Mouse (Mus musculus) CH12.LX (cell line): Measurements from ENCODE around the gene Sgms1. TPM values are rescaled to one million over a fixed set of nuclear protein-coding genes. Genes with fewer than 3 reads are reported as not detected.

Experiments used
- DNase-seq: peaks from one replicate; pipeline ENCODE4 v3.0.0-alpha.2; 2013; ENCODE audit errors: extremely low read depth
- H3K27ac ChIP-seq: 2 replicates; pipeline ENCODE4 v1.5.1; 2012; ENCODE audit warnings: low read depth, mild to moderate bottlenecking, control low read depth, moderate library complexity; ENCODE audit not compliant: insufficient read depth
- H3K27me3 ChIP-seq: replicated peaks from 2 replicates; pipeline ENCODE3; 2012; ENCODE audit warnings: inconsistent platforms
- H3K36me3 ChIP-seq, 2 experiments: replicated peaks in 1 of 2; 2 replicates each; pipeline versions ENCODE3 to v1.6.1; 2012; ENCODE audit warnings: inconsistent platforms in 1 of 2, low read length in 1 of 2, mild to moderate bottlenecking in 1 of 2, mixed read lengths in 1 of 2, moderate library complexity in 1 of 2; ENCODE audit not compliant: control insufficient read depth in 1 of 2, insufficient read depth in 1 of 2
- H3K4me1 ChIP-seq, 2 experiments: 2 replicates each; pipeline ENCODE4 v1.6.1; 2012; ENCODE audit warnings: inconsistent platforms in 1 of 2, moderate library complexity in 1 of 2; ENCODE audit not compliant: insufficient read depth in 2 of 2, control insufficient read depth in 1 of 2
- H3K4me2 ChIP-seq: 2 replicates; pipeline ENCODE4 v1.6.1; 2012; ENCODE audit warnings: low read depth, mild to moderate bottlenecking, control low read depth; ENCODE audit not compliant: poor library complexity, insufficient read depth, severe bottlenecking
- H3K4me3 ChIP-seq, 3 experiments: fragments of 150-350 bp in 1 of 3; sonication (generic) in 1 of 3; replicated peaks in 1 of 3; 2 replicates each; pipeline versions ENCODE3 to v1.5.1; 2011 to 2012; ENCODE audit warnings: low read depth in 2 of 3, low read length in 2 of 3, mild to moderate bottlenecking in 2 of 3, moderate library complexity in 2 of 3, control low read depth in 1 of 3, improper control_type of control experiment in 1 of 3, inconsistent platforms in 1 of 3, mixed read lengths in 1 of 3; ENCODE audit not compliant: poor library complexity in 1 of 3
- H3K79me2 ChIP-seq: replicated peaks from 2 replicates; pipeline ENCODE4 v1.6.1; 2012; ENCODE audit warnings: mild to moderate bottlenecking, moderate library complexity; ENCODE audit not compliant: control insufficient read depth, poor library complexity, insufficient read depth, severe bottlenecking; ENCODE audit errors: extremely low read depth
- H3K9ac ChIP-seq: 2 replicates; pipeline ENCODE4 v1.6.1; 2012; ENCODE audit warnings: low read depth, mild to moderate bottlenecking, control low read depth, moderate library complexity; ENCODE audit not compliant: insufficient read depth
- H3K9me3 ChIP-seq: replicated peaks from 2 replicates; pipeline ENCODE3; 2012; ENCODE audit warnings: low read length, inconsistent platforms, mixed read lengths
- BHLHE40 ChIP-seq: IDR thresholded peaks from 2 replicates; pipeline ENCODE4 v1.6.1; 2011; ENCODE audit warnings: mild to moderate bottlenecking, low read depth, low read length, improper control_type of control experiment
- CHD1 ChIP-seq: IDR thresholded peaks from 2 replicates; pipeline ENCODE4 v1.6.1; 2012; ENCODE audit warnings: low read depth, low read length, improper control_type of control experiment, inconsistent platforms
- CHD2 ChIP-seq: IDR thresholded peaks from 2 replicates; pipeline ENCODE4 v1.6.1; 2011; ENCODE audit warnings: low read length, improper control_type of control experiment
- CTCF ChIP-seq, 2 experiments: IDR thresholded peaks in 1 of 2; conservative IDR thresholded peaks in 1 of 2; 2 replicates each; pipeline ENCODE4 v1.5.1; 2011 to 2012; ENCODE audit warnings: low read depth in 2 of 2, low read length in 2 of 2, improper control_type of control experiment in 1 of 2, inconsistent platforms in 1 of 2, mild to moderate bottlenecking in 1 of 2, moderate library complexity in 1 of 2
- E2F4 ChIP-seq: IDR thresholded peaks from 2 replicates; pipeline ENCODE4 v1.6.1; 2011; ENCODE audit warnings: low read depth, low read length, improper control_type of control experiment; ENCODE audit not compliant: insufficient replicate concordance
- ELF1 ChIP-seq: IDR thresholded peaks from 2 replicates; pipeline ENCODE4 v1.6.1; 2014; ENCODE audit warnings: low read depth, mild to moderate bottlenecking, inconsistent platforms, low read length, improper control_type of control experiment
- EP300 ChIP-seq: IDR thresholded peaks from 2 replicates; pipeline ENCODE4 v1.6.1; 2011; ENCODE audit warnings: low read length, improper control_type of control experiment
- ETS1 ChIP-seq: conservative IDR thresholded peaks from 2 replicates; pipeline ENCODE4 v1.6.1; 2012; ENCODE audit warnings: low read depth, mild to moderate bottlenecking, inconsistent platforms, low read length, improper control_type of control experiment, moderate library complexity
- GABPA ChIP-seq: IDR thresholded peaks from 2 replicates; pipeline ENCODE4 v1.6.1; 2012; ENCODE audit warnings: low read depth, low read length, improper control_type of control experiment, inconsistent platforms; ENCODE audit not compliant: insufficient replicate concordance
- HCFC1 ChIP-seq: IDR thresholded peaks from 2 replicates; pipeline ENCODE4 v1.6.1; 2012; ENCODE audit warnings: low read depth, mild to moderate bottlenecking, inconsistent platforms, low read length, improper control_type of control experiment
- JUND ChIP-seq: conservative IDR thresholded peaks from 2 replicates; pipeline ENCODE4 v1.6.1; 2011; ENCODE audit warnings: low read depth, low read length, improper control_type of control experiment
- MAFK ChIP-seq: IDR thresholded peaks from 2 replicates; pipeline ENCODE4 v1.6.1; 2011; ENCODE audit warnings: low read length, improper control_type of control experiment; ENCODE audit not compliant: insufficient replicate concordance
- MAX ChIP-seq: IDR thresholded peaks from 2 replicates; pipeline ENCODE4 v1.6.1; 2011; ENCODE audit warnings: low read length, improper control_type of control experiment
- MAZ ChIP-seq: IDR thresholded peaks from 2 replicates; pipeline ENCODE4 v1.6.1; 2012; ENCODE audit warnings: low read depth, mild to moderate bottlenecking, inconsistent platforms, low read length, improper control_type of control experiment, moderate library complexity
- MXI1 ChIP-seq: IDR thresholded peaks from 2 replicates; pipeline ENCODE4 v1.6.1; 2011; ENCODE audit warnings: mild to moderate bottlenecking, low read depth, low read length, improper control_type of control experiment
- MYC ChIP-seq: IDR thresholded peaks from 2 replicates; pipeline ENCODE4 v1.6.1; 2011; ENCODE audit warnings: low read depth, mild to moderate bottlenecking, improper control_type of control experiment, low read length
- NELFE ChIP-seq: IDR thresholded peaks from 2 replicates; pipeline ENCODE4 v1.6.1; 2011; ENCODE audit warnings: low read depth, low read length, improper control_type of control experiment
- PAX5 ChIP-seq: IDR thresholded peaks from 2 replicates; pipeline ENCODE4 v1.6.1; 2012; ENCODE audit warnings: low read length, inconsistent platforms, mixed read lengths
- RAD21 ChIP-seq: IDR thresholded peaks from 2 replicates; pipeline ENCODE4 v1.6.1; 2011; ENCODE audit warnings: low read depth, mild to moderate bottlenecking, low read length, improper control_type of control experiment, moderate library complexity
- RCOR1 ChIP-seq: conservative IDR thresholded peaks from 2 replicates; pipeline ENCODE4 v1.6.1; 2012; ENCODE audit warnings: low read depth, mild to moderate bottlenecking, inconsistent platforms, low read length, improper control_type of control experiment
- SMC3 ChIP-seq: IDR thresholded peaks from 2 replicates; pipeline ENCODE4 v1.6.1; 2011; ENCODE audit warnings: low read depth, low read length, improper control_type of control experiment
- UBTF ChIP-seq: IDR thresholded peaks from 2 replicates; pipeline ENCODE4 v1.6.1; 2012; ENCODE audit warnings: low read depth, mild to moderate bottlenecking, inconsistent platforms, low read length, improper control_type of control experiment, moderate library complexity
- USF1 ChIP-seq: IDR thresholded peaks from 2 replicates; pipeline ENCODE4 v1.6.1; 2014; ENCODE audit warnings: low read depth, mild to moderate bottlenecking, inconsistent platforms, low read length, improper control_type of control experiment
- USF2 ChIP-seq: conservative IDR thresholded peaks from 2 replicates; pipeline ENCODE4 v1.6.1; 2011; ENCODE audit warnings: low read depth, low read length, improper control_type of control experiment
- ZKSCAN1 ChIP-seq: IDR thresholded peaks from 2 replicates; pipeline ENCODE4 v1.6.1; 2012; ENCODE audit warnings: low read depth, inconsistent platforms, low read length, improper control_type of control experiment, borderline replicate concordance
- ZNF384 ChIP-seq: IDR thresholded peaks from 2 replicates; pipeline ENCODE4 v1.6.1; 2012; ENCODE audit warnings: low read depth, low read length, improper control_type of control experiment, inconsistent platforms
- dilution Hi-C: fragments of 300-500 bp; cut with MboI; formaldehyde crosslinking; loops from 2 replicates; pipeline ENCODE4 v1.14.3; 2020; ENCODE audit warnings: low sequenced_read_pairs; ENCODE audit not compliant: extremely low pct_unique_long_range_greater_than_20kb, extremely low pct_ligation_motif_present
- in situ Hi-C: fragments of 300-500 bp; cut with MboI; formaldehyde crosslinking; loops from 3 replicates; pipeline ENCODE4 v1.14.3; 2019; ENCODE audit warnings: low sequenced_read_pairs, low pct_ligation_motif_present, low pct_unique_long_range_greater_than_20kb, mixed read lengths
- polyA plus RNA-seq: library from polyadenylated mRNA; unstranded; fragments of >175 nt; gene quantifications from 2 replicates; pipeline ENCODE4 v1.2.1, GENCODE M21; 2012; ENCODE audit warnings: low read depth; ENCODE audit not compliant: insufficient read length
- total RNA-seq, 2 experiments: library from RNA; depleted of rRNA; stranded (reverse); fragments of 300-350 nt in 1 of 2; fragments of >200 nt in 1 of 2; gene quantifications; 2 replicates each; pipeline ENCODE4 v1.2.3; 2012 to 2014

Sgms1 gene
- total and polyA plus RNA-seq, 3 experiments: 1.4 to 1.8 (median 1.8) TPM

DNA sequence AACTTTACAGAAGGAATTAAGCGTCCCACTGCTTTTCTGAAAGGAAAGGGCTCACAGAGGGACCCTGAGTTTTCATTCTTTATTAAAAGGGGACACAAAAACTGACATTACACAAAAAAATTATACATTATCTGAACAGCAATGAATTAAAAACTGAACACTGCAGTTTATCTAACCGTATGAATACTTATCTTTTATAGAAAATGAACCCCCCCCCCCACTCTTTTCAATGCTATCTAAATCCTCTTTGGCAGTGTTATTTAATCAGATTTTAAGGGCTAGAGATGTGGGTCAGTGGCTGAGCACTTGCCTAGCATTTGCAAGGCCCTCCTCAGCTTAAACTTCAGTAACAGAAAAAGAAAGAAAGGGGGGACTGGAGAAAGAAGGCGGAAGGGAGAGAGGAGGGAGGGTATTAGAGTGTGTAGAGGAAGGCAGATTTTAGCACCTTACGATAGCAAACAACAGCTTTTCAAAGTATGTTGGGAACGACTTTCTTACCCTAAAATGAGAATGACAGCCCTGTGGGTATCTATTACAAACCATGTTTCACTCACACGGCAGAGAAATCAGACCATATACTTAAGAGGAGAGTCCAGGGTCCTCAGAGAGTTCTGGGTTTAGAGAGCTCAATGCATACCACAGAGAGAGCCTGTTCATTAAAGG is 215.9 kb downstream of the Sgms1 start:
- DNase-seq: no peak
- dilution Hi-C loops: no loop called here
- Histone ChIP-seq H3K4me2 (no peak overlapping the region), H3K79me2 (no peaks in the 10 kb centered on the region), H3K9ac (no peak overlapping the region), H3K36me3 (no peaks in the 10 kb centered on the region), H3K27me3 (no peaks in the 10 kb centered on the region), H3K4me1 (peaks cover 13 to 25% of the 10 kb centered on the region in 2 experiments), H3K9me3 (no peaks in the 10 kb centered on the region), H3K27ac (no peak overlapping the region), H3K4me3 (no peak overlapping the region)
- TF ChIP-seq EP300 (no peak), RAD21 (no peak), USF1 (no peak), GABPA (no peak), UBTF (no peak), MAFK (no peak), SMC3 (no peak), NELFE (no peak), MAZ (no peak), ETS1 (no peak), BHLHE40 (no peak), CHD2 (no peak), USF2 (no peak)
- in situ Hi-C loops: no loop called here

DNA sequence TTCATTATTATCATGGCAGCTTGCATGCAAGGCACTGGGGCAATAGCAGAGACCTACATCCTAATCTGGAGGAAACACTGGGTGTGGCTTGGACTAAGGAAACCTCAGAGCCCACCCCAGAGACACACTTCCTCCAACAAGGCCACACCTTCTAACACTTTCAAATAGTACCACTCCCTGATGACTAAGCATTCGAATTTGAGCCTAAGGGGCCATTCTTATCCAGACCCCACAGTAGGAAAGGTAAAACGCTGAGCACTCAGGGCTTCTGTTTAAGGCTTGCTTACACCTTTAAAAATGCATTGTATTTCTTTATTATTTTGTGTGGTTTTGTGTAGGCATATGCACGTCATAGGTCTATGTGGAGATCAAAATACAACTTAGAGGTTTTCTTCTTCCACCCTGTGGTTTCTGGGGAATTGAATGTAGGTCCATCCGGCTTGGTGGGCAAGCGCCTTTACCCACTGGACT is 217.0 kb downstream of the Sgms1 start:
- Histone ChIP-seq H3K9ac (no peak overlapping the region; the same call in 1 of the 2 replicates), H3K36me3 (no peaks in the 10 kb centered on the region), H3K9me3 (no peaks in the 10 kb centered on the region), H3K4me2 (no peak overlapping the region), H3K4me1 (peaks cover 17 to 34% of the 10 kb centered on the region in 2 experiments), H3K4me3 (no peak overlapping the region), H3K27ac (no peak overlapping the region), H3K79me2 (no peaks in the 10 kb centered on the region), H3K27me3 (no peaks in the 10 kb centered on the region)
- DNase-seq: peak; percentile 57
- dilution Hi-C loops: no loop called here
- in situ Hi-C loops: no loop called here
- no peak for TF ChIP-seq CHD1
- TF ChIP-seq RCOR1: no peak
- no peak for TF ChIP-seq HCFC1
- TF ChIP-seq RAD21: no peak
- no peak for TF ChIP-seq MYC
- no peak for TF ChIP-seq E2F4
- TF ChIP-seq ELF1: no peak
- TF ChIP-seq BHLHE40: no peak
- no peak for TF ChIP-seq PAX5
- no peak for TF ChIP-seq ZKSCAN1
- no peak for TF ChIP-seq MAX
- no peak for TF ChIP-seq GABPA
- TF ChIP-seq MXI1: no peak
- no peak for TF ChIP-seq ETS1
- no peak for TF ChIP-seq JUND
- no peak for TF ChIP-seq CTCF (conservative IDR thresholded peaks at IDR 0.05 in 1 of 2, IDR thresholded peaks at IDR 0.05 in 1 of 2; ENCODE audit: low read depth in 2 of 2, low read length in 2 of 2)
- no peak for TF ChIP-seq ZNF384
